Mouse (Mus musculus): ENCODE data around the gene Myog. TPM values are rescaled to one million over a fixed set of nuclear protein-coding genes. Genes with fewer than 3 reads are reported as not detected.

The Myog gene
- polyA plus RNA-seq, 1 experiment from 2014 or later, result 0.32 TPM

GRCm38 (mm10) chr1:134292601-134293000 is 2.8 kb downstream of the Myog start:
- H3K27me3 ChIP-seq (replicated peaks; ENCODE audit: control insufficient read depth, insufficient read depth, low read length), result 0 out of 2 replicates have a peak, but pooled peaks cover under 1% of the 10 kb centered on the region
- 55% methylated on average over 9 of the region's 9 CpGs for WGBS
- H3K4me2 ChIP-seq (ENCODE audit: low read depth, low read length), result no peak overlapping the region
- ATAC-seq, result no peak
- H3K36me3 ChIP-seq (ENCODE audit: control insufficient read depth, insufficient read depth, low read length), result no peaks in the 10 kb centered on the region
- no peaks in the 10 kb centered on the region; the same call in 1 of the 2 replicates for H3K9me3 ChIP-seq (ENCODE audit: control insufficient read depth, low read length)
- no peak overlapping the region for H3K9ac ChIP-seq (ENCODE audit: low read depth, low read length)
- H3K4me1 ChIP-seq (ENCODE audit: control insufficient read depth, insufficient read depth, low read length), result peaks cover 24% of the 10 kb centered on the region; the same call in 1 of the 2 replicates
- H3K27ac ChIP-seq (ENCODE audit: low read length), result no peak overlapping the region
- H3K4me3 ChIP-seq (ENCODE audit: low read length), result no peak overlapping the region

GRCm38 (mm10) chr1:134293276-134293675 is 3.5 kb downstream of the Myog start:
- H3K4me2 ChIP-seq (ENCODE audit: low read depth, low read length), result no peak overlapping the region
- 0 out of 2 replicates have a peak, but pooled peaks have one; percentile 12 for ATAC-seq
- H3K27ac ChIP-seq (ENCODE audit: low read length), result peak overlapping the region; percentile 92
- H3K36me3 ChIP-seq (ENCODE audit: control insufficient read depth, insufficient read depth, low read length), result no peaks in the 10 kb centered on the region
- no peaks in the 10 kb centered on the region; the same call in 1 of the 2 replicates for H3K9me3 ChIP-seq (ENCODE audit: control insufficient read depth, low read length)
- no peak overlapping the region for H3K9ac ChIP-seq (ENCODE audit: low read depth, low read length)
- H3K4me3 ChIP-seq (ENCODE audit: low read length), result no peak overlapping the region
- peaks cover 24% of the 10 kb centered on the region; the same call in 1 of the 2 replicates for H3K4me1 ChIP-seq (ENCODE audit: control insufficient read depth, insufficient read depth, low read length)
- 0 out of 2 replicates have a peak, but pooled peaks cover 7% of the 10 kb centered on the region for H3K27me3 ChIP-seq (replicated peaks; ENCODE audit: control insufficient read depth, insufficient read depth, low read length)
- 70% methylated on average over 7 of the region's 7 CpGs for WGBS

DNA sequence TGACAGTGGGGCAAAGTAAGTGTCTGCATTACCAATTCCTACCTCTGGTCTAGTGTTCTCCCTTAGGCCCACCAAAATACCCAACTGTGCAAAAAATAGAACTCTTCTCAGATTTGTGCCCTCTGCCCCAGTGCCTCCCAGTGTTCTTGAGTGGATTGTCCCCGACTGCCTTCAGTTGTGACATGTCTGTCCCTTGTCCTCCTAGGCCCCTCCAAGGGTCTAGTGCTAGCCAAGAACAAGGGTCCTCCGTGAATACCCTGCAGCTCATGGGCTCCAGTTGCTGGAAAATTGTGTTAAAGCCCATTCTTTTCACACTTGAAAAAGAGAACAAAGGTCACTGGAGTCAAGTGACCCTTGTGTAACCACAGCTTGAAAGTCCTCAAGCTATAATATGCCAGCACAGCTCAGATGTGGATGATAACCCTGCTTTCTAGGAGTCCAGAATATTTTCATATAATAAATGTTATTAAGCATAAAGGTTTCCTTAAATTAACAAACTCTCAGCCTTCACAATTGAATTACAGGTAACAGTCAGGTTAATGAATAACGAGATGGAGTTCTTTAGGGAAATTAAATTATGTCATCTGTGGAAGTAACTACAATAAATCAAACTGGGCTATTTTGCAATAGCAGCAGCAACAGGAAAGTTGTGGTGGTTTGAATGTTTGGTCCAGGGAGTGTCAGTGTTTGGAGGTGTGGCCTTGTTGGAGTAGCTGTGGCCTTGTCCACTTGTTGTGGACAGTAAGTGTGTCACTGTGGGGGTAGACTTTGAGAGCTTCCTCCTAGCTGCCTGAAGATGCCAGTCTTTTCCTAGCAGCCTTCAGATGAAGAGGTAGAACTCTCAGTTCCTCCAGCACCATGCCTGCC is 4.2 kb downstream of the Myog start:
- 57% methylated on average over 3 of the region's 3 CpGs for WGBS

GRCm38 (mm10) chr1:134297265-134297664 is 7.5 kb downstream of the Myog start:
- no peak overlapping the region for H3K27ac ChIP-seq (ENCODE audit: low read length)
- H3K36me3 ChIP-seq (ENCODE audit: control insufficient read depth, insufficient read depth, low read length), result no peaks in the 10 kb centered on the region
- no peak overlapping the region for H3K4me2 ChIP-seq (ENCODE audit: low read depth, low read length)
- no peaks in the 10 kb centered on the region; the same call in 1 of the 2 replicates for H3K9me3 ChIP-seq (ENCODE audit: control insufficient read depth, low read length)
- H3K4me1 ChIP-seq (ENCODE audit: control insufficient read depth, insufficient read depth, low read length), result peaks cover 25% of the 10 kb centered on the region; the same call in 1 of the 2 replicates
- no peak overlapping the region for H3K4me3 ChIP-seq (ENCODE audit: low read length)
- no peak for ATAC-seq
- H3K27me3 ChIP-seq (replicated peaks; ENCODE audit: control insufficient read depth, insufficient read depth, low read length), result 0 out of 2 replicates have a peak, but pooled peaks cover 7% of the 10 kb centered on the region
- 91% methylated on average over 8 of the region's 8 CpGs for WGBS
- H3K9ac ChIP-seq (ENCODE audit: low read depth, low read length), result no peak overlapping the region

More for the DNA sequence above, 4.2 kb downstream of the Myog start:
- peak; percentile 65 for ATAC-seq
- H3K27me3 ChIP-seq (replicated peaks; ENCODE audit: control insufficient read depth, insufficient read depth, low read length), result 0 out of 2 replicates have a peak, but pooled peaks cover 7% of the 10 kb centered on the region
- H3K4me2 ChIP-seq (ENCODE audit: low read depth, low read length), result no peak overlapping the region
- H3K9me3 ChIP-seq (ENCODE audit: control insufficient read depth, low read length), result no peaks in the 10 kb centered on the region; the same call in 1 of the 2 replicates
- H3K9ac ChIP-seq (ENCODE audit: low read depth, low read length), result no peak overlapping the region
- no peaks in the 10 kb centered on the region for H3K36me3 ChIP-seq (ENCODE audit: control insufficient read depth, insufficient read depth, low read length)
- no peak overlapping the region for H3K4me3 ChIP-seq (ENCODE audit: low read length)
- peaks cover 30% of the 10 kb centered on the region; the same call in 1 of the 2 replicates for H3K4me1 ChIP-seq (ENCODE audit: control insufficient read depth, insufficient read depth, low read length)
- peak overlapping the region; percentile 92 for H3K27ac ChIP-seq (ENCODE audit: low read length)

DNA sequence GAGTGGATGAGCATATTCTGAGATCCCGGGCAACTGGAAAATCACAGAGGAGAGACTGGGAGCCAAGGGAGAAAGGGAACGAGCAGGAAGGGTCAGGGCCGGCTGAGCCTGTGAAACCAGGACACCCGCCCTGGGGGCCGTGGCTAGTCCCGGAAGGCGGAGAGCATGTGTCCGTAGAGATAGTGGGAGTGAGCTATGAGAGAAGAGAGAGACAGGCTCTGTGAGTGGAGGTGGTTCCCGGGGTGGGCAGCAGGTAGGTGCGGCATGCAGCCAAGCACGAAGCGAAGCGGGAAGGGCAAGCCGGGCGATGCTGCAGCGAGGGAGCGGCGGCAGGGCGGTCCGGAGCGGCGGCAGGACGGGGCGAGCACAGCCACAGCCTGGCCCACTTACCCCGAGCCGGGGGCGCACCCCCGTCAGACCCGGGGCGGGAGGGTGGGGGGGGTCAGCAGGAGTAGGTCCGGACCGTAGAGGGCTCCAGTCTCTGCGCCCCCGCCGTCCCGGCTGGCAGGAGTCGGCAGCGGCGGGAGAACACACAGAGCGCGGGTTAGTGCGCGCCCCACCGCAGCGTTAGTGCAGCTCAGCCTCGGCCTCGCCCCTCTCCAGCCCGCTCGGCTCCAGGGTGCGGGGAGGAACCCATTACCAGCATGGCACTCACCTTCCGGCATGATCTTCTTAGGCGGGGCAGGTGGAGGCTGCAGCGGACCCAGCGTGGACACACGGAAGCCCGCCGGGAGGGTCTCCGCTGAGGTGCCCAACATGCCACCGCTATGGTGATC is 9.0 kb downstream of the Myog start:
- Histone ChIP-seq H3K9me3 (ENCODE audit: control insufficient read depth, low read length) (no peaks in the 10 kb centered on the region; the same call in 1 of the 2 replicates), H3K4me2 (ENCODE audit: low read depth, low read length) (peak overlapping the region; percentile 99), H3K27me3 (replicated peaks; ENCODE audit: control insufficient read depth, insufficient read depth, low read length) (0 out of 2 replicates have a peak, but pooled peaks cover 7% of the 10 kb centered on the region), H3K36me3 (ENCODE audit: control insufficient read depth, insufficient read depth, low read length) (no peaks in the 10 kb centered on the region), H3K4me1 (ENCODE audit: control insufficient read depth, insufficient read depth, low read length) (peaks cover 16% of the 10 kb centered on the region; the same call in 1 of the 2 replicates), H3K27ac (ENCODE audit: low read length) (no peak overlapping the region), H3K4me3 (ENCODE audit: low read length) (peak overlapping the region; percentile 59), H3K9ac (ENCODE audit: low read depth, low read length) (peak overlapping the region; percentile 75)
- peak; percentile 71 for ATAC-seq
- WGBS, result 7% methylated on average over 51 of the region's 59 CpGs

DNA sequence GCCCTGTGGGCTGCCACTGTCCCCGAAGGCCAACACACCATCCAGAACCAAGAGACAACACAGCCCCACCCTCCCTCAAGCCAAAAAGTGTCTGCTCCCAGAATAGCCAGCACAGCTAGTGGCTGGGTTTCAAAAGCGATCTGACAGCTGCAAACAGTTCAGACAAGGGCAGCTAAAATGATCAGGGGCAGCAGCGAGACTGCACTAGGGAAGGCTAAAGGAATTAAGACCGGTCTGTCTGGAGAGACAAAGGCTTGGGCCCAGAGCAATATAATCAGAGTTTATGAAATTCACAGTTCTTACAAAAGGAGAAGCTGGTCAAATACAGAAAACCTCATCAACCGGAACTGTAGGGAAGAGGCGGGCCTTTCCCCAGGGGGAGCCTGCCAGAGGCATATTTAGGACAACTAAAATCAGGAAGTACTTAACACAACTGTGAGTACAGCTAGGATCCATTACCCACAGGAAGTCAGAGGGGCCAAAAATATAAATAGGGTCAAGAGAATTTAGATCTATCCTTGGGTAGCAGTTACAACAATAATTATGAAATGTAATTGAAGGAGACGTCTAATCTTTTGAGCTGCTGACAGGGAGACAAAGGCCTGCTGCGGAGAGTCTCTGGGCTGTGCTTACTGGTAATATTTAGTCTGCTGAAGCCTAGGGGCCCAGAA is 12.9 kb downstream of the Myog start:
- 42% methylated on average over 8 of the region's 8 CpGs for WGBS
- Histone ChIP-seq H3K4me1 (ENCODE audit: control insufficient read depth, insufficient read depth, low read length) (peaks cover 11% of the 10 kb centered on the region; the same call in 1 of the 2 replicates), H3K4me3 (ENCODE audit: low read length) (no peak overlapping the region), H3K27ac (ENCODE audit: low read length) (peak overlapping the region; percentile 75), H3K9ac (ENCODE audit: low read depth, low read length) (no peak overlapping the region), H3K36me3 (ENCODE audit: control insufficient read depth, insufficient read depth, low read length) (no peaks in the 10 kb centered on the region), H3K27me3 (replicated peaks; ENCODE audit: control insufficient read depth, insufficient read depth, low read length) (0 out of 2 replicates have a peak, but pooled peaks cover 6% of the 10 kb centered on the region), H3K4me2 (ENCODE audit: low read depth, low read length) (no peak overlapping the region), H3K9me3 (ENCODE audit: control insufficient read depth, low read length) (no peaks in the 10 kb centered on the region)
- no peak for ATAC-seq

DNA sequence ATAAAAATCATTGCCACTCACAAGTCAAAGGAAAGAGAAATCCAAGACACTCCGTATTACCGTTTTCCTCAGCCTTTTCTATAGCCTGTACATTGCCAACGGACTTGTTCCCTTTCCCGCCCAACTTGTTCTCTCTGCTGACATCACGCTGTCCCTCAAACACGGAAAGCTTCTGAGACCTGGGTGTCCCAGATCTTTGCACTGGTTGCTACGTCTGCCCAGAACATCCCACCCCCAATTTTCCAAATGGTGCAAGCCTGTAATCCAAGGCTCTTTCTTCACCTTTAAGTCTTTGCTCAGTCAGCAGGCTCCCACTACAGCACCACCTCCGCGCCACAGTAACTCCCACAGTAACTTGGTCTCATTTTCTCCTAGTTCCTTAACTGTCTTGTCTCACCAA is 15.2 kb downstream of the Myog start:
- no peak overlapping the region for H3K4me3 ChIP-seq (ENCODE audit: low read length)
- H3K9me3 ChIP-seq (ENCODE audit: control insufficient read depth, low read length), result no peaks in the 10 kb centered on the region
- no peak overlapping the region for H3K4me2 ChIP-seq (ENCODE audit: low read depth, low read length)
- WGBS, result 94% methylated on average over 9 of the region's 9 CpGs
- H3K9ac ChIP-seq (ENCODE audit: low read depth, low read length), result no peak overlapping the region
- no peaks in the 10 kb centered on the region for H3K36me3 ChIP-seq (ENCODE audit: control insufficient read depth, insufficient read depth, low read length)
- no peaks in the 10 kb centered on the region for H3K27me3 ChIP-seq (replicated peaks; ENCODE audit: control insufficient read depth, insufficient read depth, low read length)
- H3K27ac ChIP-seq (ENCODE audit: low read length), result no peak overlapping the region
- no peak for ATAC-seq
- peaks cover 2% of the 10 kb centered on the region; the same call in 1 of the 2 replicates for H3K4me1 ChIP-seq (ENCODE audit: control insufficient read depth, insufficient read depth, low read length)

DNA sequence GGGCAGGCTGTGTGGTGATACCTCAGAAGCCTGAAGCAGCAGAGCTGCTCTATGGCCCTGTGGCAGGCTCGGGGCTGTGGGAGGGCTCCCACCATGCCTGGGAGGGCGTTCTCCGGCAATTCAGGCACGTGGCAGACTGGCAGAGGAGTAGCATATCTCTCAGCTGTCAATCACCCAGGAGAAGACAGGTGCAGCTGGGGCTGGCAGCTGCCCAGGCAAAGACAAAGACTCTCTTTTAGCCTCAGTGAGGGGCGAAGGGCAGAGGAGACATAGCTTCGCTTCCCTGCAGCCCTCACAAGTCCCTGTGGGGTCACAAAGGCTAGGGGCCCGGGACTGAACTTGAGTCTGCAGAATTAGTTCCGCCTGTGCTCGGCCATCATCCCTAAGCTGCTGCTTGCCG is 17.6 kb downstream of the Myog start:
- H3K9ac ChIP-seq (ENCODE audit: low read depth, low read length), result no peak overlapping the region
- peak; percentile 21; the same call in 1 of the 2 replicates for ATAC-seq
- H3K27ac ChIP-seq (ENCODE audit: low read length), result no peak overlapping the region
- no peak overlapping the region for H3K4me3 ChIP-seq (ENCODE audit: low read length)
- WGBS, result 76% methylated on average over 10 of the region's 10 CpGs
- peaks cover 2% of the 10 kb centered on the region; the same call in 1 of the 2 replicates for H3K4me1 ChIP-seq (ENCODE audit: control insufficient read depth, insufficient read depth, low read length)
- no peak overlapping the region for H3K4me2 ChIP-seq (ENCODE audit: low read depth, low read length)
- H3K9me3 ChIP-seq (ENCODE audit: control insufficient read depth, low read length), result no peaks in the 10 kb centered on the region
- no peaks in the 10 kb centered on the region for H3K27me3 ChIP-seq (replicated peaks; ENCODE audit: control insufficient read depth, insufficient read depth, low read length)
- no peaks in the 10 kb centered on the region for H3K36me3 ChIP-seq (ENCODE audit: control insufficient read depth, insufficient read depth, low read length)

Measured in intestine, embryonic 16.5 days (tissue).